Mouse (Mus musculus) myocyte (in vitro differentiated cells): ENCODE results near the gene Nol7. TPM values are rescaled to one million over a fixed set of nuclear protein-coding genes. Genes with fewer than 3 reads are reported as not detected.

ENCODE experiments used
- H3K27me3 ChIP-seq: one replicate; pipeline ENCODE4 v1.6.1; 2011; ENCODE audit not compliant: control insufficient read depth, insufficient read depth, insufficient read length
- H3K36me3 ChIP-seq: one replicate; pipeline ENCODE4 v1.6.1; 2011; ENCODE audit not compliant: control insufficient read depth, insufficient read depth
- H3K4me2 ChIP-seq: one replicate; pipeline ENCODE4 v1.6.1; 2011; ENCODE audit warnings: low read depth, control low read depth
- H3K4me3 ChIP-seq: one replicate; pipeline ENCODE4 v1.5.1; 2011; ENCODE audit warnings: mild to moderate bottlenecking, control low read depth, moderate library complexity
- H3K79me2 ChIP-seq: one replicate; pipeline ENCODE4 v1.6.1; 2011; ENCODE audit not compliant: control insufficient read depth, insufficient read depth
- H3ac ChIP-seq: one replicate; pipeline ENCODE4 v1.6.1; 2011; ENCODE audit not compliant: control insufficient read depth, insufficient read length
- CEBPB ChIP-seq: IDR thresholded peaks from 2 replicates; pipeline ENCODE4 v1.6.1; 2011; ENCODE audit warnings: mild to moderate bottlenecking, moderate library complexity; ENCODE audit not compliant: poor library complexity, insufficient read depth, severe bottlenecking
- E2F4 ChIP-seq: IDR thresholded peaks from one replicate; pipeline ENCODE4 v1.6.1; 2011; ENCODE audit warnings: mild to moderate bottlenecking, control low read depth, moderate library complexity; ENCODE audit not compliant: insufficient read depth
- MAX ChIP-seq: IDR thresholded peaks from one replicate; pipeline ENCODE4 v1.6.1; 2011; ENCODE audit warnings: low read depth, mild to moderate bottlenecking, control low read depth
- MYOD1 ChIP-seq, 3 experiments: IDR thresholded peaks; one replicate each; pipeline ENCODE4 v1.6.1; 2011; ENCODE audit warnings: control low read depth in 2 of 3, low read depth in 2 of 3, mild to moderate bottlenecking in 2 of 3, moderate library complexity in 1 of 3; ENCODE audit not compliant: insufficient read length in 2 of 3, control insufficient read depth in 1 of 3
- MYOG ChIP-seq, 3 experiments: IDR thresholded peaks; one replicate each; pipeline ENCODE4 v1.6.1; 2011; ENCODE audit warnings: control low read depth in 2 of 3, low read depth in 2 of 3, mild to moderate bottlenecking in 2 of 3; ENCODE audit not compliant: insufficient read length in 2 of 3, control insufficient read depth in 1 of 3, insufficient read depth in 1 of 3
- POLR2A ChIP-seq: IDR thresholded peaks from one replicate; pipeline ENCODE4 v1.6.1; 2011; ENCODE audit warnings: low read depth, mild to moderate bottlenecking, control low read depth, moderate library complexity; ENCODE audit not compliant: insufficient read length
- POLR2AphosphoS2 ChIP-seq: IDR thresholded peaks from one replicate; pipeline ENCODE4 v1.6.1; 2011; ENCODE audit warnings: low read depth, control low read depth; ENCODE audit not compliant: insufficient read length
- REST ChIP-seq: IDR thresholded peaks from one replicate; pipeline ENCODE4 v1.6.1; 2011; ENCODE audit warnings: mild to moderate bottlenecking, control low read depth, moderate library complexity; ENCODE audit not compliant: insufficient read depth, insufficient read length
- SRF ChIP-seq: IDR thresholded peaks from one replicate; pipeline ENCODE4 v1.6.1; 2011; ENCODE audit warnings: low read depth; ENCODE audit not compliant: control insufficient read depth, insufficient read length
- TCF12 ChIP-seq: IDR thresholded peaks from one replicate; pipeline ENCODE4 v1.6.1; 2011; ENCODE audit warnings: mild to moderate bottlenecking, control low read depth; ENCODE audit not compliant: poor library complexity, insufficient read depth, severe bottlenecking
- TCF3 ChIP-seq: IDR thresholded peaks from one replicate; pipeline ENCODE4 v1.6.1; 2011; ENCODE audit warnings: low read depth, control low read depth; ENCODE audit not compliant: insufficient read length
- USF1 ChIP-seq: IDR thresholded peaks from one replicate; pipeline ENCODE4 v1.6.1; 2011; ENCODE audit warnings: low read depth, mild to moderate bottlenecking, control low read depth, moderate library complexity
- polyA plus RNA-seq: library from polyadenylated mRNA; unstranded; fragments of >200 nt; fragmentation: generic; extraction: Trizol; gene quantifications from one replicate; pipeline ENCODE4 v1.2.1, GENCODE M21; 2012; ENCODE audit warnings: missing spikeins

Gene Nol7
- polyA plus RNA-seq, 1 experiment, result 87.8 TPM

DNA sequence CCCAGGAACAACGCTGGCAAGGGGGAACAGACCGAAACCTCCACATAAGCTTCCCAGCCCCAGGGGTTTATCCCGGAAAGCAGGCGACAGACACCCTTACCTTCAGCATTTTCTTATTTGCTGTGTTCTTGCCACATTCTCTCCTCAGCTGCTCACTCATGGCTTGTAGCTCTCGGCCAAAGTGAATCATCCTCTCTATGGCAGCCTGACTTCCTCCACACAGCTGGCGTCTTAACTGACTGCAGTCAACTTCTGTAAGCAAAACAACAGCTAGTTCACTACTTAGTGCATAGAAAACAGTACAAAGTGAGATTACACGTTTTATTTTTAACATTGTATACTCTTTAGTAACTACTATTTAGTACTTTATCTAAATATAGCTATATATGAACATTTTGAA lies 14.1 kb downstream of the Nol7 start:
- no peak overlapping the region for H3ac ChIP-seq
- H3K79me2 ChIP-seq, result no peaks in the 10 kb centered on the region
- TF ChIP-seq TCF12 (no peak), E2F4 (no peak), MYOG (IDR thresholded peaks at IDR 0.05; ENCODE audit: control insufficient read depth in 1 of 3, insufficient read depth in 1 of 3, insufficient read length in 2 of 3, low read depth in 2 of 3) (no peak), MAX (no peak), USF1 (no peak)
- H3K4me3 ChIP-seq, result no peak overlapping the region
- H3K27me3 ChIP-seq, result no peaks in the 10 kb centered on the region
- H3K4me2 ChIP-seq, result no peak overlapping the region
- H3K36me3 ChIP-seq, result peaks cover 54% of the 10 kb centered on the region

DNA sequence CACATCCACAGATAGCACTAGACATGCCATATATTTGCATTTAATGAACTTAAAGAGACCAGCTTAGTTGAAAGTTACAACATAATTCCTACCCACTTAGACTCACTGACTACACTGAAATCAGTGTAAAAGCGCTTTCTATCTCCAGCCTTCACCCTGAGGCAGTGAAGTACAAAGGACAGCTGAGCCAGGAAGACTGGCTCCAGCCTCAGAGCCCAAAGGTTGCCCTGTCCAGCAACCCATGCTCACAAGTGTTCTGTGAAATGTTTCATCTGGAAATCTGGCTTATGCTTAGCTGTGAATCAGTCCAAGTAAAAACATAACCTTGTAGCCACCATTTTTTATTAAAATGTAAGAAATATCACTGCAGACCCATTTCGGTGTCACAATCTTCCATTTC lies 15.4 kb downstream of the Nol7 start:
- Histone ChIP-seq H3K4me3 (no peak overlapping the region), H3K79me2 (no peaks in the 10 kb centered on the region), H3K4me2 (no peak overlapping the region), H3K27me3 (no peaks in the 10 kb centered on the region), H3K36me3 (peaks cover 58% of the 10 kb centered on the region), H3ac (no peak overlapping the region)
- no peak for TF ChIP-seq CEBPB
- no peak for TF ChIP-seq MYOG (IDR thresholded peaks at IDR 0.05; ENCODE audit: control insufficient read depth in 1 of 3, insufficient read depth in 1 of 3, insufficient read length in 2 of 3, low read depth in 2 of 3)
- no peak for TF ChIP-seq E2F4
- no peak for TF ChIP-seq POLR2A
- TF ChIP-seq REST, result no peak
- TF ChIP-seq SRF, result no peak
- no peak for TF ChIP-seq MYOD1 (IDR thresholded peaks at IDR 0.05; ENCODE audit: control insufficient read depth in 1 of 3, insufficient read length in 2 of 3, low read depth in 2 of 3)
- no peak for TF ChIP-seq TCF12
- TF ChIP-seq MAX, result no peak
- TF ChIP-seq TCF3, result no peak
- TF ChIP-seq USF1, result no peak
- no peak for TF ChIP-seq POLR2AphosphoS2

DNA sequence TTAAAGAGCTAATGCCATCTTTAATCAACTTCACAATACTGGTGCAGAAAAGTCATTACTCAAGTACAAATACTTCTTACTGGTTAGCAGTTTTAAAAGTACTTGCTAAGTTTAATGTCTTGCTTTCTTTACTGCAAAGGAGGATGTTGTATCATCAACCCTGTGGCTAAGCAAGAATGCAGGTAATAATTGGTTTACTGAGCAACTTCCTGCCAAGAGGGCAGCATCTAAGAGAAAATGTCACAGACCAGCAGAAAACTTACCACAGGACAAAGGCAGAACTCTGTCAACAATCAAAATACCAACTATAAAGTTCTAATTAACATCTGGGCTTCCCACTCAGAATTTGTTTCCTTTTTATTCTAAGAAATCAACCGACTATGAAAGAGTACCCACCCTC lies 17.1 kb downstream of the Nol7 start:
- TF ChIP-seq E2F4 (no peak), TCF12 (no peak), USF1 (no peak), SRF (no peak), MYOD1 (IDR thresholded peaks at IDR 0.05; ENCODE audit: control insufficient read depth in 1 of 3, insufficient read length in 2 of 3, low read depth in 2 of 3) (no peak), CEBPB (no peak), POLR2AphosphoS2 (no peak), TCF3 (no peak), REST (no peak), MAX (no peak), MYOG (IDR thresholded peaks at IDR 0.05; ENCODE audit: control insufficient read depth in 1 of 3, insufficient read depth in 1 of 3, insufficient read length in 2 of 3, low read depth in 2 of 3) (no peak), POLR2A (no peak)
- Histone ChIP-seq H3K79me2 (no peaks in the 10 kb centered on the region), H3ac (no peak overlapping the region), H3K27me3 (no peaks in the 10 kb centered on the region), H3K4me2 (no peak overlapping the region), H3K4me3 (no peak overlapping the region), H3K36me3 (peaks cover 62% of the 10 kb centered on the region)

DNA sequence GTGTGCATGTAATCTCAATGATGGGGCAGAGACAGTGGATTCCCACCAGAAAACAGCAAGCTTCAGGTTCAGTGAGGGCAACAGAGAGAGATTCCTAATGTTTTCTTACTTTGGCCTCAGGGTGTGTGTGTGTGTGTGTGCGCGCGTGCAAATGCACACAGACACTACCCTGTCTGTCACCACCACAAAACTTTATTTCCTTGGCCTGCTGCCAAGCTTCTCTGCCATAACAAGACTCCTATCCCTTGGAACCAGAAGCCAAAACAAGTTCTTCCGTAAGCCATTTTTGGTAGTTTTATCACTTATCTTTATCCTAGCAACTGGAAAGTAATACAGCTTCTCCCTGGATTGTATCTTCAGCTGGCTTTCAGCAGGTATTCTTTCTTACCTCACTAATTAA lies 30.2 kb downstream of the Nol7 start:
- Histone ChIP-seq H3K27me3 (no peaks in the 10 kb centered on the region), H3K4me3 (no peak overlapping the region), H3ac (no peak overlapping the region), H3K4me2 (no peak overlapping the region), H3K36me3 (peaks cover 11% of the 10 kb centered on the region), H3K79me2 (peaks cover 42% of the 10 kb centered on the region)
- no peak for TF ChIP-seq SRF
- TF ChIP-seq TCF3, result no peak
- TF ChIP-seq MYOG (IDR thresholded peaks at IDR 0.05; ENCODE audit: control insufficient read depth in 1 of 3, insufficient read depth in 1 of 3, insufficient read length in 2 of 3, low read depth in 2 of 3), result no peak
- TF ChIP-seq MYOD1 (IDR thresholded peaks at IDR 0.05; ENCODE audit: control insufficient read depth in 1 of 3, insufficient read length in 2 of 3, low read depth in 2 of 3), result no peak
- TF ChIP-seq REST, result no peak
- TF ChIP-seq E2F4, result no peak
- no peak for TF ChIP-seq TCF12
- TF ChIP-seq USF1, result no peak
- TF ChIP-seq MAX, result no peak
- TF ChIP-seq POLR2A, result no peak
- TF ChIP-seq CEBPB, result no peak
- TF ChIP-seq POLR2AphosphoS2, result no peak

DNA sequence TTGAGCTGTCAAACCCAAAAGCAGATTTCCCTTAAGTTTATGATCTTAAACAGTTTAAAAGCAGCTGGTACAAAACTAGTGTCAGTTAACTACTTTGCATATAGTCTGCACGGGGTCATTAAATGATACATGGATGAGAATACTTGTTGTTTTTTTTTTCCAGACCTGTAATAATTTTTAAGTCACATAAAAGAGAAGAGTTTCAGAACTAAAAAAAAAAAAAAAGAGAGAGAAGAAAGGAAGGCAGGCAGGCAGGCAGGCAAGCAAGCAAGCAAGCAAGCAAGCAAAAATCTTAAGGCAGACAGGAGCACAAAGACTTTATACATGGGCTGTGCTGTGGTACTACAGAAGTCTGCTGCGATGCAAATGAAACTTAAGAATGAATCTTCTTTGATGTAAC lies 35.2 kb downstream of the Nol7 start:
- H3K4me3 ChIP-seq, result no peak overlapping the region
- TF ChIP-seq TCF3, result no peak
- TF ChIP-seq MYOG (IDR thresholded peaks at IDR 0.05; ENCODE audit: control insufficient read depth in 1 of 3, insufficient read depth in 1 of 3, insufficient read length in 2 of 3, low read depth in 2 of 3), result no peak
- no peak overlapping the region for H3ac ChIP-seq
- H3K27me3 ChIP-seq, result no peaks in the 10 kb centered on the region
- H3K79me2 ChIP-seq, result peaks cover 61% of the 10 kb centered on the region
- H3K4me2 ChIP-seq, result no peak overlapping the region
- peaks cover 7% of the 10 kb centered on the region for H3K36me3 ChIP-seq
